Mouse (Mus musculus) A20 (cell line): ENCODE results near the gene Atxn3.
A peak's percentile ranks its signal among the peaks of the same experiment; 100 is the strongest.

Experiments
- DNase-seq: peaks from one replicate; pipeline ENCODE4 v3.0.0-alpha.2; 2011; ENCODE audit warnings: low read depth, low spot score

The Atxn3 gene

DNA sequence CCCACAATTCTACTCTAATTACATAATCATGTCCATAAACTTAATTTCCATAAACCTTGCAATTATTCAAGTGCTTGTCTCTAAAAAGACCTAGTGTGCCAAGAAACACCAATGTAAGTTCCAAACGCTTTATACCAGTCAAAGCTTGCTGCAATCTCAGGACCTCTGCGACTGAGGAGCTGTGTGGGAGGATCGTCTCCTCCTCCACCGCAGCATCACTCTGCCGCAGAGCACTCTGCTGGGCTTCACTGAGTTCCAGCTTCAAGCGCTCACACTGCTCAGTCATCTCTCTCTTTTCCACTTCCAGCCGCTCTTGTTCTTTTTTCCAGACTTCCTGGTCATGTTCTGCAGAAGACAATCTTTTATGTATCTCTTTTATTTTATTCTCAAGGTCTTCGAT is 64.8 kb downstream of the Atxn3 start:
- DNase-seq: no peak

DNA sequence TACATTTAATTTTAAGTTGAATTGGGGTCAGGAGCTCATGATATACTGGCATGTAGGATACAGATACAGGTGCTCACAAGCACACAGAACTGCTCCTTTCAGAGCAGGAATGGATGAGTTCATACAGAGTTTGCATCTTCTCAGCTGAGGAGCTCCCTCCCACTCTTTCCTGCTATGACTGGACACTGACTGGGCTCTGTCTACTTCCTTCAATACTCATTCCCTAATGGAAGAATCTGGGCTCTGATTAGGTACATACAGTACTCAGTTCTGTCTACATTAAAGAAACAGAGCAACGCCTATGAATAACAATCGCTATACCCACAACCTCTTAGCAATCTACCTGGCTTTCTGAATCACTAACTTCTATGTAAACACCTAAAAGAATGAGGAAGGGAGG is 65.2 kb downstream of the Atxn3 start:
- DNase-seq: no peak

DNA sequence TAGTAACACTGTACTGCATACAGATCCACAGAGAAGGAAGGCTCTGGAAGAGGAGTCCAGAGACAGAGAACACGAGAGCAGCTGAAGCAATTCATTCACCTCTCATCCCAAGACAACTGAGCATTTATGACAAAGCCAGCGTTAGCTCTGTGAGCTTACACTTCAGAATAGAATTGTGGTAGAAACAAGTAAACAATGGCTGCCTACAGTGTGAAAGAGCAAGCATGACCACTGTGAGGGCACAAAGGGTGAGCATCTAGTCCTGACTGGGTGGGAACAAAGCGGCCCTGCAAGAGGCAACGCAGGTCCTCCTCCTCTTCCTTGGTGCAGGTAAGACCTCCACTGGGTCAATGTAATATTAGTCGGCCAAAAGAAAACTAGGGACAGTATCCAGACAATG is 67.0 kb downstream of the Atxn3 start:
- no peak for DNase-seq

DNA sequence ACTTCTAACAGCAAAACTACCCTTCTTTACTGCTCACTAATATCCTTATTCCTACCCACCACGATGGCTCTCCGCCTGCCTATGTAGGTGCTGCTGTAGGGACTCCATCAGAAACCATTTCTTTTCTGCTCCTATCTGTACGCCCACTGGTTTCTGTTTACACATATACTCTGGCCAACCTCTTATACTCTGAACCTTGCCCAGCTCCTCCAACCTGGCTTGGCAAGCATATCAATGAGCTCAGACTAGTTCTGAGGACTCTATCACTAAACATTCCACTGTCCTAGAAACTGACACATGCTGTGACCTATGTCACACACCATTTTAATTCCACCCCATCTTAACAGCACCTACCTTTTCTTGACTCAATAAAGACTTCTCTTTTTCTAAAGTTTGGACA is 68.7 kb downstream of the Atxn3 start:
- no peak for DNase-seq

DNA sequence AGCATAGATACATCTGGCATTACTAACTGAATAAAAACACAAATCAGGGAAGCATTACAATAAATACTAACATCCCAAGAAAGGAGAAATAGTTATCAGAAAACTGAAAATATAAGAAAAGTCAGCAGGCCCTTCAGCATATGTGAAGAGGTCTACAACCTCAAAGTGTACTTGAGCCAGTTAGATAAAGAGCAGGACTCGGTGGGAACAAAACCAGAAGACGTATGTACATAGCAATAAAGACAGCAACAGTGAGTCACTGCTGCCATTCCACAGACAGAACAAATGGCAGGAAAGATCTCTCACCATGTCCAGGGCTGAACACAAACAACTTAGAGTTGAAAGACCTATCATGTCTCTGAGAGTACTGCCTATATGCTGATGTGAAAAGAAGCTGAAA is 69.7 kb downstream of the Atxn3 start:
- DNase-seq: no peak

DNA sequence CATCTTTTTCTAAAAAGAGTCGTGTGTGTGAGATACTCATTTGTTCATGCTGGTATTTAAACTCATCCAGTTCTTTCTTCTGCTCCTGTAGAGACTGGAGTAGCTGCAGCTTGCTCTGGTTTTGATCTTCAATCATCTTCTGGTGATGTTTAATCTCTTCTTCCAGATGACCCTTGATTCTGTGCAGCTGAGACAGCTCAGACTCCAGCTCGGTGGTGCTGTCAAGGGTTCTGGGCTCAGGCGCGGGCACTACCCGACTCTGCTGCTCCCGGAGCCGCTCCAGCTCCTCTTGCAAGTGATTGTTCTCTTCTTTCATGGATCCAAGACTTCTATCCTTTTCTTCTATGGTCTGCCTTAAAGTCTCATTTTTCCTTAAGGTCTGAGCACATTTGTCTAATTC is 73.1 kb downstream of the Atxn3 start:
- DNase-seq: no peak

DNA sequence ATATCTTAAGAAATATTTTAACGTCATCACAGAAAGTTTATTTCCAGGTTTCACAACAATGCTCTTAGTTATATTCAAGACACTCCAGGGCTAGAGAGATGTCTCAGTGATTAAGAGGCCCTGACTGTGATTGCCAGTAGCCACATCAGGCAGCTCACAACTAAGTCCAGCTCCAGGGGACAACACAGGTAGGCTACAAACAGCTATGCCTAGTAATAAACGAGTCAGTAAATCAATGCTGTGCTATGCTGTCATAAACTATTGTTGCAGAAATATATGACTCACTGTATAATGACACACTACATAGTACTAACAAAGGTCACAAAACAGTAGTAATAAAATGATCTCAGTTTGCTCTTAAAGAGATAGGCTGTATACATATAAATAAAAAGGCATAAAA is 81.7 kb downstream of the Atxn3 start:
- no peak for DNase-seq

DNA sequence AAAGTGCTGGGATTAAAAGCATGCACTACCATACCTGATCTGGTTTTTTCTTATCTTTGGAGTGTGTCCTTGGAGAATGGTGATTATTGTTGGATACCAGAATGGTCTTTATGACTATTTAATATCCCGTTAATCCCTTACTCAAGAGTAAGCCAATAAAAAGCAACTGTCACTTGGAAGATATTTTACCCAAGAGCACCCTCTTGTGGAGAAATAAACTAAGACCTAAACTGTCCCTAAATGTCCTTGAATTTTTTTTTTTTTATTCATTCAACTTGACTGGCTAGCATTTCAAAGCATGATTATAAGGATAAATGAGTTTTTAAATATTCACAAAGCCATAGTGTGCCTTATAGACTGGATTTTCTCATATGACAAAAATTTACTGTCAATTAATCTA is 82.9 kb downstream of the Atxn3 start:
- DNase-seq: peak; percentile 38
